Mouse (Mus musculus) MEL (cell line): ENCODE data around the gene Rundc1.

ENCODE experiments used
- EP300 ChIP-seq, 2 experiments: IDR thresholded peaks; 2 replicates each; pipeline ENCODE4 v1.6.1; 2011; ENCODE audit warnings: improper control_type of control experiment in 2 of 2, low read length in 2 of 2, low read depth in 1 of 2, mild to moderate bottlenecking in 1 of 2
- NELFE ChIP-seq: IDR thresholded peaks from 2 replicates; pipeline ENCODE4 v1.6.1; 2011; ENCODE audit warnings: low read depth, low read length, improper control_type of control experiment
- NRF1 ChIP-seq: IDR thresholded peaks from 2 replicates; pipeline ENCODE4 v1.6.1; 2014; ENCODE audit warnings: low read depth, mild to moderate bottlenecking, inconsistent platforms, low read length, improper control_type of control experiment, moderate library complexity; ENCODE audit not compliant: poor library complexity, insufficient read depth, severe bottlenecking

DNA sequence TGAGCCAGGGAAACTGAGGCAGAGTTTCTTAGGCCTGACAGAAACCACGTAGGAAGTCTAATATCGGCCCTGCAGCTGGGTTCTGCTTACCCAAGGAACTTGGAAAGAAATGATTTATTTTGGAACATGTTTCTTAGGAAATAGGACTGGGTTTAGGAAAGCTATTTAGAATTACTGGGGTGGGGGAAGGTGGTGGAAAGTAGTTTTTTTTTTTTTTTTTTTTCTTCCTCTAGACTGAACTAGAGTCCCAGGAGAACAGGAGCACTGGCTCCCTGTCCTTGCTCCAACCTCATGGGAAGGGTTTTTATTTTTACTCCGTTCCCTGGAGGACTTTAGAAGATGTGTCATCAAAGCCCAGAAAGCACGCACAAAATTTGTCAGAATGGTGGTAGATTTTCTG lies 44.3 kb downstream of the Rundc1 start:
- TF ChIP-seq NELFE (no peak), EP300 (IDR thresholded peaks at IDR 0.05; ENCODE audit: low read depth in 1 of 2, low read length in 2 of 2) (no peak), NRF1 (no peak)
